Mouse (Mus musculus): ENCODE measurements around the gene Rmnd5a.
A peak's percentile ranks its signal among the peaks of the same experiment; 100 is the strongest.

The Rmnd5a gene

GRCm38 (mm10) chr6:71444756-71445155 is 4.3 kb upstream of the Rmnd5a start:
- no peak for DNase-seq (ENCODE audit: extremely low read depth, low read depth, low spot score)

GRCm38 (mm10) chr6:71442130-71442529 is 1.7 kb upstream of the Rmnd5a start:
- DNase-seq (ENCODE audit: extremely low read depth, low read depth, low spot score): no peak

- no peak for DNase-seq (ENCODE audit: extremely low read depth, low read depth, low spot score)
Measured at GRCm38 (mm10) chr6:71441251-71441580, 779 bp upstream of the Rmnd5a start.

GRCm38 (mm10) chr6:71440217-71440491 is 283 bp downstream of the Rmnd5a start:
- DNase-seq (ENCODE audit: extremely low read depth, low read depth, low spot score): no peak

- no peak for DNase-seq (ENCODE audit: extremely low read depth, low read depth, low spot score)
Measured at GRCm38 (mm10) chr6:71439506-71440216, 776 bp downstream of the Rmnd5a start.

GRCm38 (mm10) chr6:71438070-71438469 is 2.4 kb downstream of the Rmnd5a start:
- DNase-seq (ENCODE audit: extremely low read depth, low read depth, low spot score): no peak

GRCm38 (mm10) chr6:71427996-71428725 is 12.3 kb downstream of the Rmnd5a start:
- DNase-seq (ENCODE audit: extremely low read depth, low read depth, low spot score): no peak

GRCm38 (mm10) chr6:71425681-71426080 is 14.8 kb downstream of the Rmnd5a start:
- DNase-seq (ENCODE audit: extremely low read depth, low read depth, low spot score): no peak

GRCm38 (mm10) chr6:71423116-71423515 is 17.3 kb downstream of the Rmnd5a start:
- DNase-seq (ENCODE audit: extremely low read depth, low read depth, low spot score): no peak

- no peak for DNase-seq (ENCODE audit: extremely low read depth, low read depth, low spot score)
Measured at GRCm38 (mm10) chr6:71422162-71422561, 18.3 kb downstream of the Rmnd5a start.

- no peak for DNase-seq (ENCODE audit: extremely low read depth, low read depth, low spot score)
Measured at GRCm38 (mm10) chr6:71420848-71421247, 19.6 kb downstream of the Rmnd5a start.

- peak; percentile 80 for DNase-seq (ENCODE audit: extremely low read depth, low read depth, low spot score)
Measured at GRCm38 (mm10) chr6:71418874-71419273, 21.6 kb downstream of the Rmnd5a start.

- DNase-seq (ENCODE audit: extremely low read depth, low read depth, low spot score): no peak
Measured at GRCm38 (mm10) chr6:71415446-71415845, 25.0 kb downstream of the Rmnd5a start.

- DNase-seq (ENCODE audit: extremely low read depth, low read depth, low spot score): no peak
Measured at GRCm38 (mm10) chr6:71414624-71415023, 25.8 kb downstream of the Rmnd5a start.

GRCm38 (mm10) chr6:71398829-71399609 is 41.4 kb downstream of the Rmnd5a start:
- no peak for DNase-seq (ENCODE audit: extremely low read depth, low read depth, low spot score)

GRCm38 (mm10) chr6:71396761-71397160 is 43.7 kb downstream of the Rmnd5a start:
- no peak for DNase-seq (ENCODE audit: extremely low read depth, low read depth, low spot score)

GRCm38 (mm10) chr6:71396016-71396415 is 44.4 kb downstream of the Rmnd5a start:
- no peak for DNase-seq (ENCODE audit: extremely low read depth, low read depth, low spot score)

- DNase-seq (ENCODE audit: extremely low read depth, low read depth, low spot score): no peak
Measured at GRCm38 (mm10) chr6:71390496-71390895, 49.9 kb downstream of the Rmnd5a start.

- no peak for DNase-seq (ENCODE audit: extremely low read depth, low read depth, low spot score)
Measured at GRCm38 (mm10) chr6:71381654-71382053, 58.8 kb downstream of the Rmnd5a start.

- no peak for DNase-seq (ENCODE audit: extremely low read depth, low read depth, low spot score)
Measured at GRCm38 (mm10) chr6:71376711-71377110, 63.7 kb downstream of the Rmnd5a start.

- no peak for DNase-seq (ENCODE audit: extremely low read depth, low read depth, low spot score)
Measured at GRCm38 (mm10) chr6:71374921-71375320, 65.5 kb downstream of the Rmnd5a start.

- no peak for DNase-seq (ENCODE audit: extremely low read depth, low read depth, low spot score)
Measured at GRCm38 (mm10) chr6:71374311-71374829, 66.1 kb downstream of the Rmnd5a start.
